ENCODE assay signal across 7 mouse cellular contexts in genomic region chr5:147895436-147896198, GRCm38 (mm10). TPM values are rescaled to one million over a fixed set of nuclear protein-coding genes. Genes with fewer than 3 reads are reported as not detected.
A peak's percentile ranks its signal among the peaks of the same experiment; 100 is the strongest.
DNase-seq lines count a peak whose midpoint lies in the region; ATAC-seq lines count a peak whose summit lies in the region.

No protein-coding gene starts in this region.

- no peaks in the 10 kb centered on the region for H3K9me3 ChIP-seq in embryonic facial prominence, embryonic 11.5 days (replicated peaks; ENCODE audit: control insufficient read depth, low read length)
- H3K9me3 ChIP-seq in hindbrain, embryonic 15.5 days = no peaks in the 10 kb centered on the region
- H3K9me3 ChIP-seq in midbrain, embryonic 11.5 days (ENCODE audit: control insufficient read depth, low read length) = no peaks in the 10 kb centered on the region
- no peaks in the 10 kb centered on the region for H3K9me3 ChIP-seq in stomach, embryonic 15.5 days

- no peaks in the 10 kb centered on the region; the same call in 1 of the 2 replicates for H3K4me1 ChIP-seq in embryonic facial prominence, embryonic 11.5 days (ENCODE audit: control insufficient read depth, insufficient read depth, low read length)
- peaks cover 21% of the 10 kb centered on the region for H3K4me1 ChIP-seq in hindbrain, embryonic 15.5 days (replicated peaks)
- peaks cover 9% of the 10 kb centered on the region; the same call in 1 of the 2 replicates for H3K4me1 ChIP-seq in midbrain, embryonic 11.5 days (ENCODE audit: control insufficient read depth, insufficient read depth, low read length)
- peaks cover 10% of the 10 kb centered on the region for H3K4me1 ChIP-seq in stomach, embryonic 15.5 days

- ATAC-seq in embryonic facial prominence, embryonic 11.5 days (replicated peaks; ENCODE audit: insufficient number of reproducible peaks, low FRiP score, low TSS enrichment, low read depth) = no peak
- no peak for ATAC-seq in hindbrain, embryonic 15.5 days (ENCODE audit: low FRiP score, low read depth)
- no peak for ATAC-seq in midbrain, embryonic 11.5 days (ENCODE audit: low FRiP score)
- ATAC-seq in stomach, embryonic 15.5 days (ENCODE audit: insufficient read depth, low FRiP score, low read depth) = no peak

- H3K27me3 ChIP-seq in embryonic facial prominence, embryonic 11.5 days (ENCODE audit: control insufficient read depth, insufficient read depth, low read length) = peaks cover 7% of the 10 kb centered on the region
- 0 out of 2 replicates have a peak, but pooled peaks cover 4% of the 10 kb centered on the region for H3K27me3 ChIP-seq in hindbrain, embryonic 15.5 days
- peaks cover 2% of the 10 kb centered on the region; the same call in 1 of the 2 replicates for H3K27me3 ChIP-seq in midbrain, embryonic 11.5 days (ENCODE audit: control insufficient read depth, insufficient read depth, low read length)
- H3K27me3 ChIP-seq in stomach, embryonic 15.5 days (replicated peaks) = peaks cover 5% of the 10 kb centered on the region

- no peak overlapping the region for H3K9ac ChIP-seq in embryonic facial prominence, embryonic 11.5 days (replicated peaks; ENCODE audit: low read length)
- no peak overlapping the region for H3K9ac ChIP-seq in hindbrain, embryonic 15.5 days
- H3K9ac ChIP-seq in midbrain, embryonic 11.5 days (ENCODE audit: low read length) = no peak overlapping the region
- H3K9ac ChIP-seq in stomach, embryonic 15.5 days = no peak overlapping the region

- peak; percentile 42 to 43 for DNase-seq in right cerebral cortex, postnatal 10 days (ENCODE audit: low spot score in 2 of 2)
- no peak for DNase-seq in right cerebral cortex, postnatal 36 days (ENCODE audit: low spot score in 2 of 2)
- DNase-seq in embryonic facial prominence, embryonic 11.5 days (ENCODE audit: low spot score) = peak; percentile 12
- no peak for DNase-seq in midbrain, embryonic 11.5 days (ENCODE audit: low spot score, missing footprints)
- DNase-seq in urinary bladder, adult 2 months (ENCODE audit: low spot score) = no peak

- H3K4me3 ChIP-seq in embryonic facial prominence, embryonic 11.5 days (ENCODE audit: low read depth, low read length) = 0 out of 2 replicates have a peak overlapping the region, but pooled peaks have one; percentile 1
- H3K4me3 ChIP-seq in hindbrain, embryonic 15.5 days = peak overlapping the region; percentile 60
- no peak overlapping the region for H3K4me3 ChIP-seq in midbrain, embryonic 11.5 days (ENCODE audit: low read depth, low read length)
- H3K4me3 ChIP-seq in stomach, embryonic 15.5 days (replicated peaks) = peak overlapping the region; percentile 65

- H3K36me3 ChIP-seq in embryonic facial prominence, embryonic 11.5 days (replicated peaks; ENCODE audit: control insufficient read depth, insufficient read depth, low read depth, low read length) = no peaks in the 10 kb centered on the region
- H3K36me3 ChIP-seq in hindbrain, embryonic 15.5 days = no peaks in the 10 kb centered on the region
- no peaks in the 10 kb centered on the region for H3K36me3 ChIP-seq in midbrain, embryonic 11.5 days (ENCODE audit: control insufficient read depth, insufficient read depth, low read length)
- no peaks in the 10 kb centered on the region for H3K36me3 ChIP-seq in stomach, embryonic 15.5 days

- H3K4me2 ChIP-seq in embryonic facial prominence, embryonic 11.5 days (ENCODE audit: low read depth, low read length) = peak overlapping the region; percentile 95
- H3K4me2 ChIP-seq in hindbrain, embryonic 15.5 days = peak overlapping the region; percentile 80
- H3K4me2 ChIP-seq in midbrain, embryonic 11.5 days = peak overlapping the region; percentile 73; the same call in 1 of the 2 replicates
- H3K4me2 ChIP-seq in stomach, embryonic 15.5 days = peak overlapping the region; percentile 91

- H3K27ac ChIP-seq in embryonic facial prominence, embryonic 11.5 days (replicated peaks; ENCODE audit: low read depth, low read length) = no peak overlapping the region
- no peak overlapping the region for H3K27ac ChIP-seq in hindbrain, embryonic 15.5 days (replicated peaks)
- H3K27ac ChIP-seq in midbrain, embryonic 11.5 days (ENCODE audit: low read depth, low read length) = no peak overlapping the region
- no peak overlapping the region for H3K27ac ChIP-seq in stomach, embryonic 15.5 days

- 24% methylated on average over 16 of the region's 16 CpGs for WGBS in embryonic facial prominence, embryonic 11.5 days
- WGBS in hindbrain, embryonic 15.5 days = 25% methylated on average over 16 of the region's 16 CpGs
- 24% methylated on average over 16 of the region's 16 CpGs for WGBS in midbrain, embryonic 11.5 days
- WGBS in stomach, embryonic 15.5 days = 26% methylated on average over 16 of the region's 16 CpGs

RNA-seq across cellular contexts. Expression of gene Slc46a3, which starts 1.0 kb away (rescaled TPM):
- polyA plus RNA-seq in embryonic facial prominence, embryonic 11.5 days (2014; fragmentation: Nextera tagmentation; extraction: Ambion mirVana) = 2.6 and 3.6 TPM in 2 replicates
- 5.0 and 5.2 TPM in 2 replicates for polyA plus RNA-seq in hindbrain, embryonic 15.5 days (2015; fragmentation: Nextera tagmentation; extraction: Ambion mirVana)
- polyA plus RNA-seq in midbrain, embryonic 11.5 days (2014; fragmentation: Nextera tagmentation; extraction: Ambion mirVana) = 4.3 and 4.5 TPM in 2 replicates
- polyA plus RNA-seq in stomach, embryonic 15.5 days (2015; fragmentation: Nextera tagmentation; extraction: Ambion mirVana) = 4.7 and 5.7 TPM in 2 replicates
- polyA plus RNA-seq in urinary bladder, adult 2 months (2012; rRNA removed) = 25.2 and 26.6 TPM in 2 replicates

RNA-seq across cellular contexts. Expression of gene Pomp, which starts 35.4 kb away (rescaled TPM):
- polyA plus RNA-seq in embryonic facial prominence, embryonic 11.5 days (2014; fragmentation: Nextera tagmentation; extraction: Ambion mirVana) = 592 TPM in 2 replicates
- polyA plus RNA-seq in hindbrain, embryonic 15.5 days (2015; fragmentation: Nextera tagmentation; extraction: Ambion mirVana) = 461 and 478 TPM in 2 replicates
- 562 and 573 TPM in 2 replicates for polyA plus RNA-seq in midbrain, embryonic 11.5 days (2014; fragmentation: Nextera tagmentation; extraction: Ambion mirVana)
- 384 and 481 TPM in 2 replicates for polyA plus RNA-seq in stomach, embryonic 15.5 days (2015; fragmentation: Nextera tagmentation; extraction: Ambion mirVana)
- polyA plus RNA-seq in urinary bladder, adult 2 months (2012; rRNA removed) = 200 and 236 TPM in 2 replicates

Comparison
In these comparisons a context has a peak if more than half of its experiments do, and no peak if none do; other contexts are left out.
1. DNase-seq: peak in right cerebral cortex, postnatal 10 days (2 of 2) and embryonic facial prominence, embryonic 11.5 days (single experiment); none in right cerebral cortex, postnatal 36 days (0 of 2), midbrain, embryonic 11.5 days (single experiment) and urinary bladder, adult 2 months (single experiment).
2. Peak in every context shown above with its lines, with median percentiles within 50 percentile points of each other: H3K4me2 ChIP-seq.